Mouse (Mus musculus) erythroblast, embryonic 14.5 days (primary cell): ENCODE data around the gene Dbndd1.

Experiments
- GATA1 ChIP-seq: IDR thresholded peaks from 2 replicates; pipeline ENCODE4 v1.6.1; 2012; ENCODE audit warnings: low read length, inconsistent platforms, mixed read lengths
- TAL1 ChIP-seq: IDR thresholded peaks from 3 replicates; pipeline ENCODE4 v1.6.1; 2012; ENCODE audit warnings: low read length, inconsistent platforms, mixed read lengths

DNA sequence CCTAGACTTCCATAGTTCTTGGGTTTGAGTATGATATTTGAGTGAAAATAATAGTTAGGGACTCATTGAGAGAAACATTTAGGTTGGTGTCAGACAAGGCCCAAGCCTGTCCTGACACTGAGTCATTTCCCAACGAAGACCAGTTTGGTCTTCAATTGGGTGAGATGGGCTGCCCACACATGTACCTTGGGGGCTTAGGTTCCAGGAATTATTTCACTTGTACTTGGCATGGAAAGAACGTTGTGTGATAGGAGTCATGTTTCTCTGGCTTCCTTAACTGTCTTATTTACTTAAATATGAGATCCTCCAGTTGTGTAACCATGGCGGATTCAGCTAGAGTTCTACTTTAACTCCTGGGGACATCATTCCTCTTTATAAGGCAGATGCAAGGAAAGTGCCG is 51.6 kb downstream of the Dbndd1 start:
- TF ChIP-seq GATA1 (no peak), TAL1 (no peak)
